Mouse (Mus musculus) bone marrow, adult 2 months (tissue): ENCODE results near the gene Nop53.

Source experiments
- CTCF ChIP-seq: fragments of 200-500 bp; IDR thresholded peaks from 2 replicates; pipeline ENCODE4 v1.5.1; 2011; ENCODE audit warnings: low read length, control low read depth; ENCODE audit not compliant: control insufficient read depth, insufficient read depth
- POLR2A ChIP-seq: fragments of 200-500 bp; IDR thresholded peaks from 2 replicates; pipeline ENCODE4 v1.6.1; 2011; ENCODE audit warnings: low read depth, mild to moderate bottlenecking, control low read depth, low read length, borderline replicate concordance; ENCODE audit not compliant: control insufficient read depth

DNA sequence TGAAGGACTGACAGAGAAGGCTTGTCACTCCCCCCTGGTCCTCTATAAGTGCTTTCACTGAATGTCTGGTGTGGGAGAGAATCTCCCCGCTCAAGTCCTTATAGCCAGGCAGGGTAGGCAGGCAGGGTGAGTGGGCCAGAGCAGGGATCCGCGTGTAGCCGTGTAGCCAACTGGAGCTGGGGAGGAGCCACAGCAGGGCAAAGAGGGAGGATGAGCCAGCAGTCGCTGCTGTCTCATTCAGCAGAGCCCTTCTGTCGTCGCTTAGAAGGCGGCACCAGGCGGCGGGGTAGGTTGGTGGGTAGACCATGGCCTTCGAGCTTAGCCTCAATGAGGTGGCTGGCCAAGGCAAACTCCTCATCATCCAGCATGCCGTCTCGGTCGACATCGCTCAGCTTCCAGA, 4.1 kb upstream of the Nop53 start:
- TF ChIP-seq CTCF (no peak), POLR2A (peak; percentile 29; the same call in 1 of the 2 replicates)
